Mouse (Mus musculus): ENCODE data around the gene Gbp7. TPM values are rescaled to one million over a fixed set of nuclear protein-coding genes. Genes with fewer than 3 reads are reported as not detected.

Gbp7 gene
- 2.9 and 4.7 TPM in 2 replicates for polyA plus RNA-seq (2012; rRNA removed; ENCODE audit: low replicate concordance)

GRCm38 (mm10) chr3:142530087-142530953, at the start of gene Gbp7:
Gene Gbp7, plus strand, starts transcription at chr3:142530342.

GRCm38 (mm10) chr3:142493536-142494061, 36.5 kb upstream of the Gbp7 start, which contains the start of gene Gbp5:
Gene Gbp5, plus strand, starts transcription at chr3:142493978.

GRCm38 (mm10) chr3:142559632-142560228, 29.6 kb downstream of the Gbp7 start, which contains the start of gene Gbp3:
Gene Gbp3, plus strand, starts transcription at chr3:142560026.

DNA sequence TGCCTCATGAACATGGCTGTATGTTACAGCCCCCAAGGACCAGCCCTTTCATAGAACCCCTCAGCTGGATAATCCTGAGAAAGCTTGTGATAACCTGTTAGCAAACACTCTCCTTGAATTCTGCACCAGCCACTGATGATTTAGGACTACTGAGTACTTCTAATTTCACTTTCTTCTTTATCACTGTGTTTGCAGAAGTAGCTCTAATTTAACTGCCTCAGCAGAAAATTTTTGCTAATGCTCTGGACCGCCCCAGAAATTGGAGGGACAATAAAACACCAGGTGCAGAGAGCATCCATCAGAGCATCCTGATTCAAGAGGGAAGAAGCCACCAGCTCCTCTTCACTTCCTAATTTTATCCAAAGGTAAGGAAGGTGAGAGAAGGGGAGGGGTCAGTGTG, 64.4 kb downstream of the Gbp7 start, which contains the start of gene Gbp2b:
Gbp2b (plus strand) TSS at position 301 of the 400 bp plus-strand sequence.

Other genes with a start within 250 kb of the Gbp7 start
- 55.1 and 86.2 TPM in 2 replicates for gene Pdlim5, start 134.6 kb upstream of the Gbp7 start, polyA plus RNA-seq (2012; rRNA removed; ENCODE audit: low replicate concordance)
- gene Gbp5, start 36.4 kb upstream of the Gbp7 start, polyA plus RNA-seq (2012; rRNA removed; ENCODE audit: low replicate concordance): 2.9 and 4.8 TPM in 2 replicates
- 36.7 and 54.5 TPM in 2 replicates for gene Gbp3, start 29.7 kb downstream of the Gbp7 start, polyA plus RNA-seq (2012; rRNA removed; ENCODE audit: low replicate concordance)
- 0.26 and 0.96 TPM in 2 replicates for gene Gbp2b, start 64.5 kb downstream of the Gbp7 start, polyA plus RNA-seq (2012; rRNA removed; ENCODE audit: low replicate concordance)
- 18.6 and 43.2 TPM in 2 replicates for gene Gbp2, start 90.3 kb downstream of the Gbp7 start, polyA plus RNA-seq (2012; rRNA removed; ENCODE audit: low replicate concordance)
- 2.6 and 8.3 TPM in 2 replicates for gene Kyat3, start 170.7 kb downstream of the Gbp7 start, polyA plus RNA-seq (2012; rRNA removed; ENCODE audit: low replicate concordance)
- gene Gtf2b, start 234.7 kb downstream of the Gbp7 start, polyA plus RNA-seq (2012; rRNA removed; ENCODE audit: low replicate concordance): 11.0 and 21.1 TPM in 2 replicates